Mouse (Mus musculus) megakaryocyte, embryonic 14.5 days (primary cell): Measurements from ENCODE around the gene Hadh.

Source experiments
- FLI1 ChIP-seq: IDR thresholded peaks from 2 replicates; pipeline ENCODE4 v1.6.1; 2012; ENCODE audit warnings: low read length, inconsistent platforms, mixed read lengths
- GATA1 ChIP-seq: IDR thresholded peaks from 3 replicates; pipeline ENCODE4 v1.6.1; 2012; ENCODE audit warnings: mixed read lengths, low read length, inconsistent platforms, borderline replicate concordance

- TF ChIP-seq FLI1: no peak
- no peak for TF ChIP-seq GATA1
These were observed 21.6 kb downstream of the Hadh start for GRCm38 (mm10) chr3:131250283-131250682.
